Mouse (Mus musculus): ENCODE measurements around the gene Ccdc69. TPM values are rescaled to one million over a fixed set of nuclear protein-coding genes. Genes with fewer than 3 reads are reported as not detected.
A peak's percentile ranks its signal among the peaks of the same experiment; 100 is the strongest.

The Ccdc69 gene
- polyA plus RNA-seq, 1 experiment from 2014 or later, result 1.4 TPM

GRCm38 (mm10) chr11:55027204-55027855 is 50.6 kb downstream of the Ccdc69 start:
- DNase-seq (ENCODE audit: low spot score) (peak; percentile 81), ATAC-seq (no peak)
- H3K27ac ChIP-seq (ENCODE audit: low read length), result peak overlapping the region; percentile 89
- peaks cover 59% of the 10 kb centered on the region for H3K4me1 ChIP-seq (ENCODE audit: insufficient read depth, low read depth, low read length)
- H3K9me3 ChIP-seq (ENCODE audit: low read length), result no peaks in the 10 kb centered on the region
- H3K9ac ChIP-seq (replicated peaks; ENCODE audit: low read depth), result no peak overlapping the region
- TF ChIP-seq CTCF (IDR thresholded peaks at IDR 0.05) (no peak), EP300 (IDR thresholded peaks at IDR 0.05) (no peak; the same call in 1 of the 2 replicates)
- H3K27me3 ChIP-seq (replicated peaks; ENCODE audit: insufficient read depth, low read length), result no peaks in the 10 kb centered on the region
- 61% methylated on average over 2 of the region's 2 CpGs for WGBS
- H3K36me3 ChIP-seq (ENCODE audit: insufficient read depth, low read length), result no peaks in the 10 kb centered on the region
- no peak overlapping the region for H3K4me3 ChIP-seq (ENCODE audit: low read depth, low read length)
- H3K4me2 ChIP-seq (replicated peaks; ENCODE audit: low read depth, low read length), result no peak overlapping the region; the same call in 1 of the 2 replicates

- no peak for TF ChIP-seq CTCF (IDR thresholded peaks at IDR 0.05)
- TF ChIP-seq EP300 (IDR thresholded peaks at IDR 0.05), result no peak
- Histone ChIP-seq H3K27me3 (replicated peaks; ENCODE audit: insufficient read depth, low read length) (no peaks in the 10 kb centered on the region), H3K9ac (replicated peaks; ENCODE audit: low read depth) (no peak overlapping the region), H3K4me1 (ENCODE audit: insufficient read depth, low read depth, low read length) (peaks cover 66% of the 10 kb centered on the region), H3K27ac (ENCODE audit: low read length) (peak overlapping the region; percentile 89), H3K9me3 (ENCODE audit: low read length) (no peaks in the 10 kb centered on the region), H3K36me3 (ENCODE audit: insufficient read depth, low read length) (no peaks in the 10 kb centered on the region), H3K4me3 (ENCODE audit: low read depth, low read length) (no peak overlapping the region), H3K4me2 (replicated peaks; ENCODE audit: low read depth, low read length) (0 out of 2 replicates have a peak overlapping the region, but pooled peaks have one; percentile 11)
- ATAC-seq (no peak), DNase-seq (ENCODE audit: low spot score) (peak; percentile 62)
- WGBS, result 31% methylated on average over 4 of the region's 4 CpGs
These were observed 52.0 kb downstream of the Ccdc69 start for GRCm38 (mm10) chr11:55025896-55026295.

GRCm38 (mm10) chr11:55023583-55023982 is 54.3 kb downstream of the Ccdc69 start:
- no peak for DNase-seq (ENCODE audit: low spot score)
- 45% methylated on average over 3 of the region's 3 CpGs for WGBS
- H3K9ac ChIP-seq (replicated peaks; ENCODE audit: low read depth), result no peak overlapping the region
- peaks cover 14% of the 10 kb centered on the region for H3K36me3 ChIP-seq (ENCODE audit: insufficient read depth, low read length)
- no peaks in the 10 kb centered on the region for H3K27me3 ChIP-seq (replicated peaks; ENCODE audit: insufficient read depth, low read length)
- no peak overlapping the region for H3K4me3 ChIP-seq (ENCODE audit: low read depth, low read length)
- peak overlapping the region; percentile 89 for H3K27ac ChIP-seq (ENCODE audit: low read length)
- no peak for TF ChIP-seq EP300 (IDR thresholded peaks at IDR 0.05)
- no peak for TF ChIP-seq CTCF (IDR thresholded peaks at IDR 0.05)
- H3K4me1 ChIP-seq (ENCODE audit: insufficient read depth, low read depth, low read length), result peaks cover 59% of the 10 kb centered on the region
- H3K9me3 ChIP-seq (ENCODE audit: low read length), result no peaks in the 10 kb centered on the region
- no peak for ATAC-seq
- peak overlapping the region; percentile 42; the same call in 1 of the 2 replicates for H3K4me2 ChIP-seq (replicated peaks; ENCODE audit: low read depth, low read length)

- Histone ChIP-seq H3K4me2 (replicated peaks; ENCODE audit: low read depth, low read length) (peak overlapping the region; percentile 42), H3K27ac (ENCODE audit: low read length) (peak overlapping the region; percentile 89), H3K4me1 (ENCODE audit: insufficient read depth, low read depth, low read length) (peaks cover 59% of the 10 kb centered on the region), H3K36me3 (ENCODE audit: insufficient read depth, low read length) (peaks cover 14% of the 10 kb centered on the region), H3K27me3 (replicated peaks; ENCODE audit: insufficient read depth, low read length) (no peaks in the 10 kb centered on the region), H3K9me3 (ENCODE audit: low read length) (no peaks in the 10 kb centered on the region), H3K4me3 (ENCODE audit: low read depth, low read length) (no peak overlapping the region), H3K9ac (replicated peaks; ENCODE audit: low read depth) (0 out of 2 replicates have a peak overlapping the region, but pooled peaks have one; percentile 12)
- peak; percentile 80 for ATAC-seq
- TF ChIP-seq EP300 (IDR thresholded peaks at IDR 0.05) (no peak; the same call in 1 of the 2 replicates), CTCF (IDR thresholded peaks at IDR 0.05) (no peak)
- DNase-seq (ENCODE audit: low spot score), result peak; percentile 96
- WGBS, result 2% methylated on average over 10 of the region's 10 CpGs
These were observed 54.8 kb downstream of the Ccdc69 start for GRCm38 (mm10) chr11:55023049-55023564.

- Histone ChIP-seq H3K4me1 (ENCODE audit: insufficient read depth, low read depth, low read length) (peaks cover 61% of the 10 kb centered on the region), H3K9me3 (ENCODE audit: low read length) (no peaks in the 10 kb centered on the region), H3K9ac (replicated peaks; ENCODE audit: low read depth) (0 out of 2 replicates have a peak overlapping the region, but pooled peaks have one; percentile 12), H3K27ac (ENCODE audit: low read length) (peak overlapping the region; percentile 89), H3K36me3 (ENCODE audit: insufficient read depth, low read length) (peaks cover 14% of the 10 kb centered on the region), H3K4me3 (ENCODE audit: low read depth, low read length) (no peak overlapping the region), H3K4me2 (replicated peaks; ENCODE audit: low read depth, low read length) (peak overlapping the region; percentile 42), H3K27me3 (replicated peaks; ENCODE audit: insufficient read depth, low read length) (no peaks in the 10 kb centered on the region)
- WGBS, result 34% methylated on average over 5 of the region's 5 CpGs
- peak; percentile 10 for ATAC-seq
- DNase-seq (ENCODE audit: low spot score), result peak; percentile 79
- TF ChIP-seq CTCF (IDR thresholded peaks at IDR 0.05) (no peak; the same call in 1 of the 2 replicates), EP300 (IDR thresholded peaks at IDR 0.05) (no peak)
These were observed 55.4 kb downstream of the Ccdc69 start for GRCm38 (mm10) chr11:55022508-55022907.

- 0 out of 2 replicates have a peak overlapping the region, but pooled peaks have one; percentile 42 for H3K4me2 ChIP-seq (replicated peaks; ENCODE audit: low read depth, low read length)
- no peak overlapping the region for H3K4me3 ChIP-seq (ENCODE audit: low read depth, low read length)
- DNase-seq (ENCODE audit: low spot score), result peak; percentile 81
- H3K27ac ChIP-seq (ENCODE audit: low read length), result peak overlapping the region; percentile 89
- peak; percentile 2; the same call in 1 of the 2 replicates for ATAC-seq
- peaks cover 56% of the 10 kb centered on the region for H3K4me1 ChIP-seq (ENCODE audit: insufficient read depth, low read depth, low read length)
- H3K9ac ChIP-seq (replicated peaks; ENCODE audit: low read depth), result 0 out of 2 replicates have a peak overlapping the region, but pooled peaks have one; percentile 0
- H3K27me3 ChIP-seq (replicated peaks; ENCODE audit: insufficient read depth, low read length), result no peaks in the 10 kb centered on the region
- 18% methylated on average over 6 of the region's 6 CpGs for WGBS
- H3K9me3 ChIP-seq (ENCODE audit: low read length), result no peaks in the 10 kb centered on the region
- H3K36me3 ChIP-seq (ENCODE audit: insufficient read depth, low read length), result peaks cover 14% of the 10 kb centered on the region
- TF ChIP-seq EP300 (IDR thresholded peaks at IDR 0.05) (no peak), CTCF (IDR thresholded peaks at IDR 0.05) (no peak)
These were observed 56.1 kb downstream of the Ccdc69 start for GRCm38 (mm10) chr11:55021859-55022258.

All from lung, postnatal 0 days (tissue).